Mouse (Mus musculus) myocyte (in vitro differentiated cells): ENCODE data around the gene Mrpl9. TPM values are rescaled to one million over a fixed set of nuclear protein-coding genes. Genes with fewer than 3 reads are reported as not detected.

ENCODE experiments used
- H3K27me3 ChIP-seq: one replicate; pipeline ENCODE4 v1.6.1; 2011; ENCODE audit not compliant: control insufficient read depth, insufficient read depth, insufficient read length
- H3K36me3 ChIP-seq: one replicate; pipeline ENCODE4 v1.6.1; 2011; ENCODE audit not compliant: control insufficient read depth, insufficient read depth
- H3K4me2 ChIP-seq: one replicate; pipeline ENCODE4 v1.6.1; 2011; ENCODE audit warnings: low read depth, control low read depth
- H3K4me3 ChIP-seq: one replicate; pipeline ENCODE4 v1.5.1; 2011; ENCODE audit warnings: mild to moderate bottlenecking, control low read depth, moderate library complexity
- H3K79me2 ChIP-seq: one replicate; pipeline ENCODE4 v1.6.1; 2011; ENCODE audit not compliant: control insufficient read depth, insufficient read depth
- H3ac ChIP-seq: one replicate; pipeline ENCODE4 v1.6.1; 2011; ENCODE audit not compliant: control insufficient read depth, insufficient read length
- CEBPB ChIP-seq: IDR thresholded peaks from 2 replicates; pipeline ENCODE4 v1.6.1; 2011; ENCODE audit warnings: mild to moderate bottlenecking, moderate library complexity; ENCODE audit not compliant: poor library complexity, insufficient read depth, severe bottlenecking
- E2F4 ChIP-seq: IDR thresholded peaks from one replicate; pipeline ENCODE4 v1.6.1; 2011; ENCODE audit warnings: mild to moderate bottlenecking, control low read depth, moderate library complexity; ENCODE audit not compliant: insufficient read depth
- MAX ChIP-seq: IDR thresholded peaks from one replicate; pipeline ENCODE4 v1.6.1; 2011; ENCODE audit warnings: low read depth, mild to moderate bottlenecking, control low read depth
- MYOD1 ChIP-seq, 3 experiments: IDR thresholded peaks; one replicate each; pipeline ENCODE4 v1.6.1; 2011; ENCODE audit warnings: control low read depth in 2 of 3, low read depth in 2 of 3, mild to moderate bottlenecking in 2 of 3, moderate library complexity in 1 of 3; ENCODE audit not compliant: insufficient read length in 2 of 3, control insufficient read depth in 1 of 3
- MYOG ChIP-seq, 3 experiments: IDR thresholded peaks; one replicate each; pipeline ENCODE4 v1.6.1; 2011; ENCODE audit warnings: control low read depth in 2 of 3, low read depth in 2 of 3, mild to moderate bottlenecking in 2 of 3; ENCODE audit not compliant: insufficient read length in 2 of 3, control insufficient read depth in 1 of 3, insufficient read depth in 1 of 3
- POLR2A ChIP-seq: IDR thresholded peaks from one replicate; pipeline ENCODE4 v1.6.1; 2011; ENCODE audit warnings: low read depth, mild to moderate bottlenecking, control low read depth, moderate library complexity; ENCODE audit not compliant: insufficient read length
- POLR2AphosphoS2 ChIP-seq: IDR thresholded peaks from one replicate; pipeline ENCODE4 v1.6.1; 2011; ENCODE audit warnings: low read depth, control low read depth; ENCODE audit not compliant: insufficient read length
- REST ChIP-seq: IDR thresholded peaks from one replicate; pipeline ENCODE4 v1.6.1; 2011; ENCODE audit warnings: mild to moderate bottlenecking, control low read depth, moderate library complexity; ENCODE audit not compliant: insufficient read depth, insufficient read length
- SRF ChIP-seq: IDR thresholded peaks from one replicate; pipeline ENCODE4 v1.6.1; 2011; ENCODE audit warnings: low read depth; ENCODE audit not compliant: control insufficient read depth, insufficient read length
- TCF12 ChIP-seq: IDR thresholded peaks from one replicate; pipeline ENCODE4 v1.6.1; 2011; ENCODE audit warnings: mild to moderate bottlenecking, control low read depth; ENCODE audit not compliant: poor library complexity, insufficient read depth, severe bottlenecking
- TCF3 ChIP-seq: IDR thresholded peaks from one replicate; pipeline ENCODE4 v1.6.1; 2011; ENCODE audit warnings: low read depth, control low read depth; ENCODE audit not compliant: insufficient read length
- USF1 ChIP-seq: IDR thresholded peaks from one replicate; pipeline ENCODE4 v1.6.1; 2011; ENCODE audit warnings: low read depth, mild to moderate bottlenecking, control low read depth, moderate library complexity
- polyA plus RNA-seq: library from polyadenylated mRNA; unstranded; fragments of >200 nt; fragmentation: generic; extraction: Trizol; gene quantifications from one replicate; pipeline ENCODE4 v1.2.1, GENCODE M21; 2012; ENCODE audit warnings: missing spikeins

Mrpl9 gene
- polyA plus RNA-seq, 1 experiment: 75.1 TPM

- H3K4me3 ChIP-seq: no peak overlapping the region
- H3K27me3 ChIP-seq: no peaks in the 10 kb centered on the region
- TF ChIP-seq CEBPB (no peak), REST (no peak), E2F4 (no peak), MAX (no peak), POLR2A (no peak), SRF (no peak), TCF12 (no peak), POLR2AphosphoS2 (no peak), USF1 (no peak), TCF3 (no peak), MYOG (IDR thresholded peaks at IDR 0.05; ENCODE audit: control insufficient read depth in 1 of 3, insufficient read depth in 1 of 3, insufficient read length in 2 of 3, low read depth in 2 of 3) (no peak), MYOD1 (IDR thresholded peaks at IDR 0.05; ENCODE audit: control insufficient read depth in 1 of 3, insufficient read length in 2 of 3, low read depth in 2 of 3) (no peak)
- H3K36me3 ChIP-seq: no peaks in the 10 kb centered on the region
- H3ac ChIP-seq: no peak overlapping the region
- peak overlapping the region; percentile 49 for H3K4me2 ChIP-seq
- H3K79me2 ChIP-seq: no peaks in the 10 kb centered on the region
These were observed 29.5 kb downstream of the Mrpl9 start for GRCm38 (mm10) chr3:94472447-94473114.

GRCm38 (mm10) chr3:94473115-94473505, 30.0 kb downstream of the Mrpl9 start:
- H3K27me3 ChIP-seq: no peaks in the 10 kb centered on the region
- TF ChIP-seq REST: no peak
- TF ChIP-seq TCF3: no peak
- TF ChIP-seq USF1: no peak
- no peak for TF ChIP-seq MYOD1 (IDR thresholded peaks at IDR 0.05; ENCODE audit: control insufficient read depth in 1 of 3, insufficient read length in 2 of 3, low read depth in 2 of 3)
- TF ChIP-seq TCF12: no peak
- no peak for TF ChIP-seq CEBPB
- TF ChIP-seq POLR2A: no peak
- TF ChIP-seq MYOG (IDR thresholded peaks at IDR 0.05; ENCODE audit: control insufficient read depth in 1 of 3, insufficient read depth in 1 of 3, insufficient read length in 2 of 3, low read depth in 2 of 3): no peak
- TF ChIP-seq POLR2AphosphoS2: no peak
- no peak for TF ChIP-seq E2F4
- H3K4me2 ChIP-seq: peak overlapping the region; percentile 49
- H3ac ChIP-seq: no peak overlapping the region
- no peaks in the 10 kb centered on the region for H3K36me3 ChIP-seq
- H3K4me3 ChIP-seq: no peak overlapping the region
- no peaks in the 10 kb centered on the region for H3K79me2 ChIP-seq

- Histone ChIP-seq H3K4me2 (peak overlapping the region; percentile 49), H3K36me3 (no peaks in the 10 kb centered on the region)
These were observed 30.6 kb downstream of the Mrpl9 start for GRCm38 (mm10) chr3:94473567-94474232.

GRCm38 (mm10) chr3:94476301-94477035, 33.4 kb downstream of the Mrpl9 start:
- Histone ChIP-seq H3K36me3 (no peaks in the 10 kb centered on the region), H3K4me2 (no peak overlapping the region), H3K4me3 (no peak overlapping the region), H3K79me2 (no peaks in the 10 kb centered on the region), H3K27me3 (no peaks in the 10 kb centered on the region), H3ac (no peak overlapping the region)
- TF ChIP-seq MYOD1 (IDR thresholded peaks at IDR 0.05; ENCODE audit: control insufficient read depth in 1 of 3, insufficient read length in 2 of 3, low read depth in 2 of 3) (no peak), POLR2AphosphoS2 (no peak), MAX (no peak), CEBPB (no peak), USF1 (no peak), TCF12 (no peak), REST (no peak)

More at GRCm38 (mm10) chr3:94473567-94474232, 30.6 kb downstream of the Mrpl9 start:
- no peaks in the 10 kb centered on the region for H3K27me3 ChIP-seq
- TF ChIP-seq POLR2A (no peak), TCF3 (no peak), MAX (no peak), MYOG (IDR thresholded peaks at IDR 0.05; ENCODE audit: control insufficient read depth in 1 of 3, insufficient read depth in 1 of 3, insufficient read length in 2 of 3, low read depth in 2 of 3) (no peak), E2F4 (no peak), TCF12 (no peak), MYOD1 (IDR thresholded peaks at IDR 0.05; ENCODE audit: control insufficient read depth in 1 of 3, insufficient read length in 2 of 3, low read depth in 2 of 3) (no peak), USF1 (no peak), CEBPB (no peak), REST (no peak), POLR2AphosphoS2 (no peak), SRF (no peak)
- no peak overlapping the region for H3ac ChIP-seq
- H3K4me3 ChIP-seq: no peak overlapping the region
- H3K79me2 ChIP-seq: no peaks in the 10 kb centered on the region
